Mouse (Mus musculus) small intestine, adult 2 months (tissue): ENCODE data around the gene Otp.

Experiments used
- CTCF ChIP-seq: fragments of 200-500 bp; IDR thresholded peaks from 2 replicates; pipeline ENCODE4 v1.5.1; 2012; ENCODE audit warnings: low read depth, mild to moderate bottlenecking, control low read depth, inconsistent platforms, low read length, moderate library complexity, mixed read lengths; ENCODE audit not compliant: insufficient replicate concordance, insufficient read length; ENCODE audit errors: extremely low read depth
- POLR2A ChIP-seq: fragments of 200-500 bp; IDR thresholded peaks from 2 replicates; pipeline ENCODE4 v1.6.1; 2012; ENCODE audit warnings: low read depth, mild to moderate bottlenecking, control low read depth, inconsistent platforms, low read length, moderate library complexity

DNA sequence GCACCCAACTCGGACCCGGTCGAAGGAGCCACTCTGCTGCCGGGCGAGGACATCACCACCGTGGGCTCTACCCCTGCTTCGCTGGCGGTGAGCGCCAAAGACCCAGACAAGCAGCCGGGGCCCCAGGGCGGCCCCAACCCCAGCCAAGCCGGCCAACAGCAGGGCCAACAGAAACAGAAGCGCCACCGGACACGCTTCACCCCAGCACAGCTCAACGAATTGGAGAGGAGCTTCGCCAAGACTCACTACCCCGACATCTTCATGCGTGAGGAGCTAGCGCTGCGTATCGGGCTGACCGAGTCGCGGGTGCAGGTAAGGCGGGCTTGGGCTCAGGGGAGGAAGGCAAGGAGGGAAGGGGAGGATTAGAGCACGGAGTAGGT is 1.8 kb downstream of the Otp start:
- no peak for TF ChIP-seq POLR2A
- TF ChIP-seq CTCF = no peak
